Mouse (Mus musculus) liver, embryonic 12.5 days (tissue): Measurements from ENCODE around the gene Cwh43. TPM values are rescaled to one million over a fixed set of nuclear protein-coding genes. Genes with fewer than 3 reads are reported as not detected.

Experiments
- ATAC-seq: fragments of 200-750 bp; cut with Nextera tagmentation; 2 replicates; pipeline ENCODE4 v1.8.0; 2017; ENCODE audit warnings: moderate number of reproducible peaks, mild to moderate bottlenecking, moderate library complexity
- H3K27ac ChIP-seq: fragments of 300-500 bp; sonication (generic); 2 replicates; pipeline ENCODE4 v1.5.1; 2016; ENCODE audit warnings: mild to moderate bottlenecking
- H3K27me3 ChIP-seq: fragments of 300-500 bp; sonication (generic); replicated peaks from 2 replicates; pipeline ENCODE4 v1.6.1; 2016; ENCODE audit warnings: mild to moderate bottlenecking, moderate library complexity
- H3K36me3 ChIP-seq: fragments of 300-500 bp; sonication (generic); 2 replicates; pipeline ENCODE4 v1.6.1; 2016; ENCODE audit warnings: mild to moderate bottlenecking, moderate library complexity
- H3K4me1 ChIP-seq: fragments of 300-500 bp; sonication (generic); 2 replicates; pipeline ENCODE4 v1.6.1; 2016
- H3K4me2 ChIP-seq: fragments of 300-500 bp; sonication (generic); 2 replicates; pipeline ENCODE4 v1.6.1; 2016; ENCODE audit warnings: mild to moderate bottlenecking, moderate library complexity
- H3K4me3 ChIP-seq: fragments of 300-500 bp; sonication (generic); 2 replicates; pipeline ENCODE4 v1.5.1; 2016; ENCODE audit warnings: mild to moderate bottlenecking, moderate library complexity
- H3K9ac ChIP-seq: fragments of 300-500 bp; sonication (generic); 2 replicates; pipeline ENCODE4 v1.6.1; 2016; ENCODE audit warnings: mild to moderate bottlenecking, moderate library complexity
- H3K9me3 ChIP-seq: fragments of 300-500 bp; sonication (generic); replicated peaks from 2 replicates; pipeline ENCODE4 v1.6.1; 2016; ENCODE audit warnings: mild to moderate bottlenecking, moderate library complexity
- WGBS: fragments of 180-500 bp; shearing (Covaris S2); methylation state at CpG from one replicate; pipeline ENCODE4 v1.1.7; 2016; ENCODE audit not compliant: insufficient replicate concordance; 5-methylcytosine and 5-hydroxymethylcytosine counted together
- polyA plus RNA-seq: library from polyadenylated mRNA; unstranded; fragments of >200 nt; fragmentation: Nextera tagmentation; extraction: Ambion mirVana; gene quantifications from 2 replicates; pipeline ENCODE4 v1.2.1, GENCODE M21; 2016

Cwh43 gene
- polyA plus RNA-seq, 1 experiment from 2014 or later: not detected

GRCm38 (mm10) chr5:73402911-73403310 lies 3.0 kb upstream of the Cwh43 start:
- no peak overlapping the region for H3K27ac ChIP-seq
- H3K36me3 ChIP-seq: no peaks in the 10 kb centered on the region
- no peak overlapping the region for H3K4me2 ChIP-seq
- 70% methylated on average over 4 of the region's 4 CpGs for WGBS
- H3K4me1 ChIP-seq: peaks cover 4% of the 10 kb centered on the region; the same call in 1 of the 2 replicates
- H3K9me3 ChIP-seq: no peaks in the 10 kb centered on the region
- no peak overlapping the region for H3K9ac ChIP-seq
- H3K27me3 ChIP-seq: peaks cover 61% of the 10 kb centered on the region
- no peak for ATAC-seq
- no peak overlapping the region for H3K4me3 ChIP-seq

GRCm38 (mm10) chr5:73403311-73404068 lies 2.4 kb upstream of the Cwh43 start:
- 74% methylated on average over 14 of the region's 14 CpGs for WGBS
- H3K4me3 ChIP-seq: no peak overlapping the region
- H3K36me3 ChIP-seq: no peaks in the 10 kb centered on the region
- peaks cover 4% of the 10 kb centered on the region; the same call in 1 of the 2 replicates for H3K4me1 ChIP-seq
- H3K9me3 ChIP-seq: no peaks in the 10 kb centered on the region
- no peak overlapping the region for H3K9ac ChIP-seq
- H3K4me2 ChIP-seq: no peak overlapping the region
- peaks cover 64% of the 10 kb centered on the region for H3K27me3 ChIP-seq
- no peak for ATAC-seq
- no peak overlapping the region for H3K27ac ChIP-seq

- Histone ChIP-seq H3K27ac (no peak overlapping the region), H3K9me3 (no peaks in the 10 kb centered on the region), H3K36me3 (no peaks in the 10 kb centered on the region), H3K4me1 (peaks cover 4% of the 10 kb centered on the region; the same call in 1 of the 2 replicates), H3K4me3 (no peak overlapping the region), H3K9ac (no peak overlapping the region), H3K27me3 (peaks cover 65% of the 10 kb centered on the region), H3K4me2 (no peak overlapping the region)
- ATAC-seq: no peak
- 68% methylated on average over 6 of the region's 6 CpGs for WGBS
Observed at GRCm38 (mm10) chr5:73404790-73405189, 1.1 kb upstream of the Cwh43 start.

DNA sequence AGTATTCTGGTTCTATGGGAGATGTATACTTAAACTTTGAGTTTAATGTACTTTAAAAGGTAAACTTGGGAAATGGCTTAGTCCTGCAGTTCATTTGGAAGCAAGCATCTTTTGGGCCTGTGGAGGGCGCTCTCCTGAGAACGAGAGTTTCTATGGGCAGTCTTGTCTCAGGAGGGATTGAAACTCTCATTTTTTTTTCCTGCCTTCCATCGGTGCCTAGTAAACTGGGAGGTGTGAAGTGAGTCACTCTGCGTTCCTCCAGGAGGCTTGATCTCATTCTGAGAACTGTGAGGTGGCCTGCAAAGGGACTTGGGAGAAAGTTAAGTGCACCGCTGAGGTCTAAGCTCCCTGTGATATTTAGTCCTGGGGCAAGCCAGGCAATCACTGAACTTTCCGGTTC lies 986 bp downstream of the Cwh43 start:
- Histone ChIP-seq H3K4me2 (no peak overlapping the region), H3K9ac (no peak overlapping the region), H3K9me3 (no peaks in the 10 kb centered on the region), H3K27ac (no peak overlapping the region), H3K4me3 (no peak overlapping the region), H3K27me3 (peaks cover 68% of the 10 kb centered on the region), H3K4me1 (peaks cover 4% of the 10 kb centered on the region; the same call in 1 of the 2 replicates), H3K36me3 (no peaks in the 10 kb centered on the region)
- no peak for ATAC-seq
- WGBS: 15% methylated on average over 6 of the region's 6 CpGs

- Histone ChIP-seq H3K9ac (no peak overlapping the region), H3K4me3 (no peak overlapping the region), H3K36me3 (no peaks in the 10 kb centered on the region), H3K27ac (no peak overlapping the region), H3K4me1 (peaks cover 4% of the 10 kb centered on the region; the same call in 1 of the 2 replicates), H3K9me3 (no peaks in the 10 kb centered on the region), H3K27me3 (peaks cover 45% of the 10 kb centered on the region), H3K4me2 (no peak overlapping the region)
- ATAC-seq: no peak
- 68% methylated on average over 5 of the region's 5 CpGs for WGBS
Observed at GRCm38 (mm10) chr5:73409970-73410369, 4.1 kb downstream of the Cwh43 start.

DNA sequence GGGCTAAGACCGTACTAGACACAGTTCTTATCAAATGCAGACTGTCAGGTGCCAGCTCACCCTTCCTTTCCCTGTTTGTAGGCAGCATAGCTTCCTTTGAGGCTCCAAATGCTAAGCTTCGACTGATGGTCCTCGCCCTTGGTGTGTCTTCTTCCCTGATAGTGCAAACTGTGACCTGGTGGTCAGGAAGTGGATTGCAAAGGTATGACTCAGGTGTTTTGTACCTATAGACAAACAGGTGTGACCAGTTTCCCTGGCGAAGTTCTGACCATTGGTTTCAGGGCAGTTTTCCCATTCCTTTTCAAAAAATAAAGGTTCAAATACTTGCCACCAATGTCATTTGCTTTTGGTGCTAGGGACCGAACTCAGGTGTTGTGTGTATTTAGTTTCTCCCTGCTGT lies 5.9 kb downstream of the Cwh43 start:
- 52% methylated on average over 5 of the region's 5 CpGs for WGBS
- Histone ChIP-seq H3K9ac (no peak overlapping the region), H3K4me2 (no peak overlapping the region), H3K4me3 (no peak overlapping the region), H3K4me1 (no peaks in the 10 kb centered on the region), H3K27me3 (peaks cover 27% of the 10 kb centered on the region), H3K27ac (no peak overlapping the region), H3K9me3 (no peaks in the 10 kb centered on the region), H3K36me3 (no peaks in the 10 kb centered on the region)
- no peak for ATAC-seq

- WGBS: 65% methylated on average over 10 of the region's 10 CpGs
- Histone ChIP-seq H3K9ac (no peak overlapping the region), H3K4me1 (no peaks in the 10 kb centered on the region), H3K27ac (no peak overlapping the region), H3K9me3 (no peaks in the 10 kb centered on the region), H3K4me3 (no peak overlapping the region), H3K4me2 (no peak overlapping the region), H3K36me3 (no peaks in the 10 kb centered on the region), H3K27me3 (peaks cover 9% of the 10 kb centered on the region)
- no peak for ATAC-seq
Observed at GRCm38 (mm10) chr5:73414172-73414571, 8.3 kb downstream of the Cwh43 start.

DNA sequence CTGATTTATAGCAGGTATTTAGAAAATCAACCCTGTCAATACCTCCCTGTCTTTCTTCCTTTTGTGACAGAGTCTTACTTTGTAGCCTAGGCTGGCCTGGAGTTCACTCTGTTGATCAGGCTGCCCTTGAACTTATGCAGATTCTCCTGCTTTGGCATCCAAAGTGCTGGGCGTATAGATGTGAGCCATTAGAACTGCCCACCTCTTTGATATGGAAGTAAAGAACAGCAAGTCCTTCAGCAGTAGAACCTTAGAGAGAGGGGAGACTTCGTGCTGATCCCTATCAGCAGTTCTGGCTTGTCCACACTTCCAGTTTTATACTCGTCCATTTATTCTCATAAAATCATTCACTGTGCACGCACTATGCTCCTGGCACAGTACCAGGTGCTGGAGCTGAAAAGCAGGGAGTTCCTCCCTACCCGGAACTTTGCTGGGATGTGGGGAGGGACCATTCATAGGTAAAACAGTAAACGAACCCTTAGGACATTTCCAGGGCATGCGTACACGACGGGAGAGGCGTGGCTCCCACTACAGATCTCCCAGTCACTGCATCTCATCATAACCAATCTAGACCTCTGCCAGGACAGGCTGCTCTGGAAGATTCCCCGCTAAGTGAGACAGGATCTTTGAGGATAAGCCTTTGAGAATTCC lies 13.3 kb downstream of the Cwh43 start:
- no peaks in the 10 kb centered on the region for H3K9me3 ChIP-seq
- WGBS: 56% methylated on average over 11 of the region's 11 CpGs
- H3K9ac ChIP-seq: no peak overlapping the region
- H3K4me1 ChIP-seq: no peaks in the 10 kb centered on the region
- H3K27me3 ChIP-seq: no peaks in the 10 kb centered on the region
- no peak overlapping the region for H3K27ac ChIP-seq
- no peak overlapping the region for H3K4me3 ChIP-seq
- ATAC-seq: no peak
- H3K4me2 ChIP-seq: no peak overlapping the region
- no peaks in the 10 kb centered on the region for H3K36me3 ChIP-seq

DNA sequence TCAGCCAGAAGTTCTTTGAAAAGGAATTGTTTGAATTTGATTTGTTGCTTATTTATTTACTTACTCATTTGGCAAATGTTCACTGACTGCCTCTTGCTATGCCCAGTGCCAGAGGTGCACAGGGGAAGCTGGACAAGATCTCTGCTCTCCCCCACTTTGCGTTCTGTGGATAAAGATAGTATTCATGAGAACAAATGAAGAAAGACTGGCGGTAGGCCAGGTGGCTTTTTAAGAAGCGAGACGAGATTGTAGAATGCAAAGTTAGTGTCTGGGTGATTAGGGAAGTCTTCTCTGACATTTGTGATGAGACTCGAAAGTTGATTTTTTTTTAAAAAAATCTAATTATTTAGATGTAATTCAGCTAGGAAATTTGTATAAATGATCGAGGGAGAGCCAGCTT lies 20.9 kb downstream of the Cwh43 start:
- Histone ChIP-seq H3K27me3 (no peaks in the 10 kb centered on the region), H3K9ac (no peak overlapping the region), H3K9me3 (no peaks in the 10 kb centered on the region), H3K36me3 (no peaks in the 10 kb centered on the region), H3K4me2 (no peak overlapping the region), H3K27ac (no peak overlapping the region), H3K4me3 (no peak overlapping the region), H3K4me1 (no peaks in the 10 kb centered on the region)
- 50% methylated on average over 6 of the region's 6 CpGs for WGBS
- no peak for ATAC-seq

DNA sequence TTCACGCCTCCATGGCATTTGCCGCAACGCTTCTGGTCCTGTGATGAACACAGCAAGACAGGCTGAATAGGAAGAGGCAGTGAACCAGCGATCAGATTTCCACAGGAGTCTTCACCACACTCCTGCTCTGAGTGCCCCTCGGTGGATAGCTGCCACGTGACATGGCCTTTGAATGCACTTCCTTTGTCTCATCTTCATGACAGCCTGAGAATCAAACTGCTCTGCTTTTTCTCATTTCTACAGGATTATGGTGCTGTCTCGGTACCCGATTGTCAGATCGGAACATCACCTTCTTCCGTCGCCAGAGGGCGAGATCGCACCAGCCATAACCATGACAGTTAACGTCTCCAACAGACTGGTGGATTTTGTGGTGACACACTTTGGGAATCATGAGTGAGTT lies 25.7 kb downstream of the Cwh43 start:
- H3K4me3 ChIP-seq: no peak overlapping the region
- no peaks in the 10 kb centered on the region for H3K27me3 ChIP-seq
- no peaks in the 10 kb centered on the region for H3K36me3 ChIP-seq
- no peaks in the 10 kb centered on the region for H3K4me1 ChIP-seq
- H3K9me3 ChIP-seq: no peaks in the 10 kb centered on the region
- no peak overlapping the region for H3K9ac ChIP-seq
- 20% methylated on average over 14 of the region's 14 CpGs for WGBS
- no peak for ATAC-seq
- no peak overlapping the region for H3K27ac ChIP-seq
- H3K4me2 ChIP-seq: no peak overlapping the region

GRCm38 (mm10) chr5:73432805-73433204 lies 26.9 kb downstream of the Cwh43 start:
- no peak overlapping the region for H3K9ac ChIP-seq
- no peaks in the 10 kb centered on the region for H3K36me3 ChIP-seq
- no peak overlapping the region for H3K27ac ChIP-seq
- no peaks in the 10 kb centered on the region for H3K27me3 ChIP-seq
- no peak for ATAC-seq
- no peak overlapping the region for H3K4me2 ChIP-seq
- H3K4me1 ChIP-seq: no peaks in the 10 kb centered on the region
- H3K9me3 ChIP-seq: no peaks in the 10 kb centered on the region
- 50% methylated on average over 6 of the region's 6 CpGs for WGBS
- no peak overlapping the region for H3K4me3 ChIP-seq

DNA sequence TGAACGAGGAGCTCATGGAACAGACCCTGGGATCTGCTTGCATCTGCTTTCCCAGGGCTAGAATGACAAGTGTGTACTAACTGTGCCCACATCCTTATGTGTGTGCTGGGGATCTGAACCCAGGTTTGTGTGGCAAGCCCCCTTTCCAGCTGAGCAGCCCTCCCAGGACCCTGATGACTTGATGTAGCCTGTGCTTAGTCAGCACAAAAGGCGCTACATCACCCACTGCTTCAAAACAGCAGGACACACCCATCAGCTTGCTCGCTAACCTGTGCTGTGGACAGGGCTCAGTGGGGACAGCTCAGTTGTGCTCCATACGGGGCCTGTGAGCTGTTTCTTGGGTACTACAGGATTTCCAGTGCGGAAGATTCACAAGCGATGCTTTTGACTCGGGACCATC lies 28.9 kb downstream of the Cwh43 start:
- Histone ChIP-seq H3K27ac (no peak overlapping the region), H3K4me2 (no peak overlapping the region), H3K9me3 (no peaks in the 10 kb centered on the region), H3K27me3 (no peaks in the 10 kb centered on the region), H3K4me1 (no peaks in the 10 kb centered on the region), H3K4me3 (no peak overlapping the region), H3K9ac (no peak overlapping the region), H3K36me3 (no peaks in the 10 kb centered on the region)
- WGBS: 71% methylated on average over 7 of the region's 7 CpGs
- no peak for ATAC-seq
